Mouse (Mus musculus) megakaryocyte, embryonic 14.5 days (primary cell): ENCODE measurements around the gene Rab2b. TPM values are rescaled to one million over a fixed set of nuclear protein-coding genes. Genes with fewer than 3 reads are reported as not detected.

Experiments used
- H3K27me3 ChIP-seq: replicated peaks from 2 replicates; pipeline ENCODE3; 2012; ENCODE audit warnings: inconsistent platforms
- H3K36me3 ChIP-seq: replicated peaks from 2 replicates; pipeline ENCODE3; 2012; ENCODE audit warnings: low read length, inconsistent platforms, mixed read lengths
- H3K4me1 ChIP-seq: 2 replicates; pipeline ENCODE4 v1.6.1; 2012; ENCODE audit warnings: inconsistent platforms
- H3K4me3 ChIP-seq: replicated peaks from 2 replicates; pipeline ENCODE3; 2012; ENCODE audit warnings: moderate library complexity, mild to moderate bottlenecking, inconsistent platforms
- H3K9me3 ChIP-seq: 2 replicates; pipeline ENCODE4 v1.6.1; 2012; ENCODE audit warnings: inconsistent platforms
- FLI1 ChIP-seq: IDR thresholded peaks from 2 replicates; pipeline ENCODE4 v1.6.1; 2012; ENCODE audit warnings: low read length, inconsistent platforms, mixed read lengths
- GATA1 ChIP-seq: IDR thresholded peaks from 3 replicates; pipeline ENCODE4 v1.6.1; 2012; ENCODE audit warnings: mixed read lengths, low read length, inconsistent platforms, borderline replicate concordance
- polyA plus RNA-seq: library from polyadenylated mRNA; stranded (reverse); fragments of >175 nt; gene quantifications from 2 replicates; pipeline ENCODE4 v1.2.3, GENCODE M21; 2012; ENCODE audit warnings: low replicate concordance; ENCODE audit not compliant: insufficient read depth

The Rab2b gene
- polyA plus RNA-seq, 1 experiment, result 0.45 TPM

DNA sequence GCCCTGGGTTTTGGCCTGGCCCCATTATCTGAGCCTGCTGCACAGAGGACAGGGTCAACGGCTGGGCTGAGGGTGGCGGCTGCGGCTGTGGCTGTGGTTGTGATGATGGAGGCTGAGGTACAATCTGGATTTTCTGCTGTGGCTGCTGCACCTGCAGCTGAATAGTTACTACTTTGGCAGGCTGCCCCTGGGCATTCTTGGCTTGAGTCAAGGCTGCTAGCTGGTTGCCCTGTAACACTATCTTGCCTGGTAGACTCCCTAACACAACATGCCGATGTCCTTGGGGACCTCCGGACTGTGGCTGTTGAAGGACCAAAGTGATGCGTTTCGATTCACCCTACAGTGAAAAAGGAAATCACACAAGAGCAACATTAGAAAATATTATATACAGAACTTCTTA is 44.2 kb downstream of the Rab2b start:
- Histone ChIP-seq H3K9me3 (no peaks in the 10 kb centered on the region), H3K27me3 (no peaks in the 10 kb centered on the region), H3K4me3 (no peak overlapping the region), H3K36me3 (peaks cover 89% of the 10 kb centered on the region), H3K4me1 (peaks cover 13% of the 10 kb centered on the region)
- no peak for TF ChIP-seq FLI1
- TF ChIP-seq GATA1, result no peak

DNA sequence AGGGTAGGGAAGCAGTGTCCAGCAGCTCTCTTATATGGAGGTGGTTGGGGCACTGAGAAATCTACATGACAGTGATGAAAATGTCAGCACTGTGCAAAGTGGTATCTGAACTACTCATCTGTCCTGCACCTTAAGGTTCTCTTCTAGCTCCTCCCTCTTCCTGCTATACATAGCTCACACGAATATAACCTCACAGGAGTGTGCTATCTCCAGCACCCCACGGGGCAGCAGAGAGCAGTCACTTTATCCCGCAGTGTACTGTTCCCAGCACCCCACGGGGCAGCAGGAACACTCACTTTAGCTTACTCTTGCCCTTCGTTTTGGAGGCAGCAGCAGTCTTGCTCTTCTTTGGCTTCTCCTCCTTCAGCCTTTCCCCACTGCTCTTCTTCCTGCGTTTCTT is 47.1 kb downstream of the Rab2b start:
- Histone ChIP-seq H3K27me3 (no peaks in the 10 kb centered on the region), H3K36me3 (peaks cover 97% of the 10 kb centered on the region), H3K4me1 (peaks cover 12% of the 10 kb centered on the region), H3K4me3 (no peak overlapping the region), H3K9me3 (no peaks in the 10 kb centered on the region)
- no peak for TF ChIP-seq GATA1
- no peak for TF ChIP-seq FLI1

- Histone ChIP-seq H3K4me3 (no peak overlapping the region), H3K4me1 (no peaks in the 10 kb centered on the region), H3K9me3 (no peaks in the 10 kb centered on the region), H3K27me3 (no peaks in the 10 kb centered on the region), H3K36me3 (peaks cover 100% of the 10 kb centered on the region)
- TF ChIP-seq GATA1 (no peak), FLI1 (no peak)
Observed at GRCm38 (mm10) chr14:52225972-52226371, 53.4 kb downstream of the Rab2b start.

DNA sequence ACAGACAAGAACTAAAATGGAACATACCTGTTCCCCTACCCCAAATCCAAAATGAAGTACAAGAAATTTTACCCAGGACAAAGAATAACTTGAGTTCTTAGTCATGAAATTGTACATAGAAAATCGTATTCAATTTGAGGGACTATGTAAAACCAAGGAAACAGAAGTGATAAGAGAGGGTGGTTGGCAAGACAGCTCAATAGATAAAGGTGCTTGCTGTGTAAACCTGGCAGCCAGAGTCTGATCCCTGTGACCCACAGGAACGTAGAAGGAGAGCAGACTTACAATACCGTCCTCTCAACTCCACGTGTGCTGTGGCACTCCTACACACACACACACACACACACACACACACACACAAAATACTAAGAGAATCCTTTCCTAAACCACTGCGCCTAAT is 62.1 kb downstream of the Rab2b start:
- no peaks in the 10 kb centered on the region for H3K27me3 ChIP-seq
- H3K9me3 ChIP-seq, result no peaks in the 10 kb centered on the region
- H3K4me1 ChIP-seq, result no peaks in the 10 kb centered on the region
- no peak overlapping the region for H3K4me3 ChIP-seq
- H3K36me3 ChIP-seq, result peaks cover 96% of the 10 kb centered on the region
- no peak for TF ChIP-seq FLI1
- no peak for TF ChIP-seq GATA1

Other genes with a start within 250 kb of the Rab2b start
- gene Olfr221, start 237.1 kb downstream of the Rab2b start, polyA plus RNA-seq, result not detected in 2 replicates
- 1.1 and 32.3 TPM in 2 replicates for gene Hnrnpc, start 175.5 kb downstream of the Rab2b start, polyA plus RNA-seq
- not detected in 2 replicates for gene Rpgrip1, start 168.8 kb downstream of the Rab2b start, polyA plus RNA-seq
- gene Supt16, start 82.1 kb downstream of the Rab2b start, polyA plus RNA-seq, result 2.4 and 9.0 TPM in 2 replicates
- 5.5 and 6.5 TPM in 2 replicates for gene Chd8, start 21.8 kb downstream of the Rab2b start, polyA plus RNA-seq
- gene Tox4, start 399 bp downstream of the Rab2b start, polyA plus RNA-seq, result 9.7 and 15.1 TPM in 2 replicates
- 2.5 TPM in 1 of 2 replicates, not detected in the other for gene Mettl3, start 25.6 kb upstream of the Rab2b start, polyA plus RNA-seq
- 0.02 TPM in 1 of 2 replicates, not detected in the other for gene Sall2, start 49.2 kb upstream of the Rab2b start, polyA plus RNA-seq
- 0.32 TPM in 1 of 2 replicates, not detected in the other for gene Olfr1513, start 76.9 kb upstream of the Rab2b start, polyA plus RNA-seq
- gene Olfr1512, start 99.6 kb upstream of the Rab2b start, polyA plus RNA-seq, result not detected in 2 replicates
- gene Olfr1511, start 117.8 kb upstream of the Rab2b start, polyA plus RNA-seq, result not detected in 2 replicates
- not detected in 2 replicates for gene Olfr1510, start 134.8 kb upstream of the Rab2b start, polyA plus RNA-seq
- not detected in 2 replicates for gene Olfr1509, start 163.4 kb upstream of the Rab2b start, polyA plus RNA-seq
- gene Olfr1508, start 187.9 kb upstream of the Rab2b start, polyA plus RNA-seq, result not detected in 2 replicates
- not detected in 2 replicates for gene Olfr1507, start 216.2 kb upstream of the Rab2b start, polyA plus RNA-seq